ENCODE assay signal across 8 mouse cellular contexts in genomic region chrX:169879481-169880362, GRCm38 (mm10).
DNase-seq lines count a peak whose midpoint lies in the region; ATAC-seq and TF ChIP-seq lines count a peak whose summit lies in the region.

No protein-coding gene starts in this region.

- peak overlapping the region; percentile 42 for H3K9ac ChIP-seq in intestine, postnatal 0 days (ENCODE audit: low read depth, low read length)

- H3K27ac ChIP-seq in intestine, postnatal 0 days (ENCODE audit: low read depth, low read length): peak overlapping the region; percentile 60

- no peaks in the 10 kb centered on the region for H3K4me1 ChIP-seq in intestine, postnatal 0 days (replicated peaks; ENCODE audit: control insufficient read depth, insufficient read depth, low read length)

- peak; percentile 64 for DNase-seq in layer of hippocampus, adult 11-12 months (ENCODE audit: low spot score)
- no peak for DNase-seq in layer of hippocampus, adult 9-10 months (ENCODE audit: low spot score)
- DNase-seq in embryo, embryonic 9.5 days (ENCODE audit: extremely low spot score): peak; percentile 72
- DNase-seq in heart, adult 11 months: peak; percentile 99
- peak; percentile 68 for DNase-seq in left cerebral cortex, postnatal 4 days
- peak; percentile 84 for DNase-seq in mesoderm, embryonic 11.5 days (ENCODE audit: low read depth, low spot score)
- DNase-seq in right cerebral cortex, postnatal 4 days: peak; percentile 58

- peak overlapping the region; percentile 73 for H3K4me2 ChIP-seq in intestine, postnatal 0 days (replicated peaks; ENCODE audit: low read depth)

- no peaks in the 10 kb centered on the region for H3K27me3 ChIP-seq in intestine, postnatal 0 days (replicated peaks; ENCODE audit: control insufficient read depth, insufficient read depth, low read length)

- peak; percentile 83 for ATAC-seq in intestine, postnatal 0 days

- intact Hi-C loops in left cerebral cortex, postnatal 4 days (cut with DNase I): no loop called here

- TF ChIP-seq CTCF in intestine, postnatal 0 days (IDR thresholded peaks at IDR 0.05; ENCODE audit: low read depth): peak; percentile 28; the same call in 1 of the 2 replicates

- H3K36me3 ChIP-seq in intestine, postnatal 0 days (ENCODE audit: control insufficient read depth, insufficient read depth): no peaks in the 10 kb centered on the region

- WGBS in intestine, postnatal 0 days: 15% methylated on average over 36 of the region's 36 CpGs

- peak overlapping the region; percentile 52 for H3K4me3 ChIP-seq in intestine, postnatal 0 days (ENCODE audit: low read depth, low read length)

- no peaks in the 10 kb centered on the region for H3K9me3 ChIP-seq in intestine, postnatal 0 days (ENCODE audit: control insufficient read depth)
